Mouse (Mus musculus): Measurements from ENCODE around the gene Thop1. TPM values are rescaled to one million over a fixed set of nuclear protein-coding genes. Genes with fewer than 3 reads are reported as not detected.
"Not testable (repeated sequence)": the region's sequence is repeated elsewhere in the genome, so short reads cannot be mapped to it uniquely, and the experiment has no call there.

Thop1 gene
- total and polyA plus RNA-seq, 3 experiments: 40.5 to 95.7 (median 77.9) TPM

GRCm38 (mm10) chr10:81057406-81058130 lies 12.3 kb upstream of the Thop1 start:
- DNase-seq: no peak

- DNase-seq: no peak
Observed at GRCm38 (mm10) chr10:81058896-81059295, 10.9 kb upstream of the Thop1 start.

- peak; percentile 99 for DNase-seq
Observed at GRCm38 (mm10) chr10:81059603-81060543, 10.0 kb upstream of the Thop1 start, which contains the start of gene Sgta. Gene Sgta (minus strand): TSS chr10:81060181.

GRCm38 (mm10) chr10:81062710-81063109 lies 7.1 kb upstream of the Thop1 start:
- DNase-seq: no peak

- DNase-seq: not testable (repeated sequence)
Observed at GRCm38 (mm10) chr10:81064519-81064918, 5.3 kb upstream of the Thop1 start.

- DNase-seq: no peak
Observed at GRCm38 (mm10) chr10:81068706-81069105, 1.1 kb upstream of the Thop1 start.

- DNase-seq: no peak
Observed at GRCm38 (mm10) chr10:81072290-81072689, 2.5 kb downstream of the Thop1 start.

- DNase-seq: no peak
Observed at GRCm38 (mm10) chr10:81073464-81073863, 3.6 kb downstream of the Thop1 start.

- no peak for DNase-seq
Observed at GRCm38 (mm10) chr10:81075734-81076133, 5.9 kb downstream of the Thop1 start.

GRCm38 (mm10) chr10:81076356-81076755 lies 6.5 kb downstream of the Thop1 start:
- no peak for DNase-seq

- DNase-seq: peak; percentile 84
Observed at GRCm38 (mm10) chr10:81077916-81078315, 8.1 kb downstream of the Thop1 start.

GRCm38 (mm10) chr10:81080008-81080655 lies 10.3 kb downstream of the Thop1 start:
- no peak for DNase-seq

- peak; percentile 73 for DNase-seq
Observed at GRCm38 (mm10) chr10:81082168-81082960, 12.5 kb downstream of the Thop1 start.

- DNase-seq: no peak
Observed at GRCm38 (mm10) chr10:81087021-81087420, 17.2 kb downstream of the Thop1 start.

- DNase-seq: no peak
Observed at GRCm38 (mm10) chr10:81089216-81089615, 19.4 kb downstream of the Thop1 start.

- no peak for DNase-seq
Observed at GRCm38 (mm10) chr10:81090621-81091020, 20.8 kb downstream of the Thop1 start.

- DNase-seq: peak; percentile 83
Observed at GRCm38 (mm10) chr10:81092465-81093250, 22.8 kb downstream of the Thop1 start.

- no peak for DNase-seq
Observed at GRCm38 (mm10) chr10:81094931-81095678, 25.3 kb downstream of the Thop1 start.

GRCm38 (mm10) chr10:81105565-81106112 lies 35.8 kb downstream of the Thop1 start, which contains the start of gene Map2k2:
Gene Map2k2 (plus strand): TSS chr10:81105915.
- DNase-seq: peak; percentile 98
